Mouse (Mus musculus): ENCODE results near the gene Tk1. TPM values are rescaled to one million over a fixed set of nuclear protein-coding genes. Genes with fewer than 3 reads are reported as not detected.
"Not testable (repeated sequence)": the region's sequence is repeated elsewhere in the genome, so short reads cannot be mapped to it uniquely, and the experiment has no call there.

Gene Tk1
- polyA plus RNA-seq, 1 experiment, result 52.8 TPM

DNA sequence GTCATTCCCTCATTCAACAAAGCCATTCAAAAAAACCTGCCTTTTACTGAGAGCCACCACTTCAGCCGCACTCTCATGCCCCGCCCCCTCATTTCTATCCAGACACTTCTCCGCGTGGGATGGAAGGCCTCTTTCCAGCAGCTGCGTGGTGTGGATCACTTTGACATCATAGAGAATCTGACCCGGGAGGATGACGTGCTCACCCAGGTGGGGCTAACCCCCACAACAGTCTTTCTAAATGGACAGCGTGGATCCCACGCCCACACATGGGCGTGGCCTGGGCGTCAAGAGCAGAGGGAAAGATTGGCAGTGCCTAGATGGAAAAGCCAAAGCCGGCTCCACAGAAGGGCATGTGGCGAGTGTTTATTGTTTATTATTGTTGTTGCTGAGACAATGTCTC, 10.4 kb upstream of the Tk1 start:
- TF ChIP-seq E2F4 (IDR thresholded peaks at IDR 0.05; ENCODE audit: insufficient read depth), result no peak
- Histone ChIP-seq H3K79me2 (ENCODE audit: control insufficient read depth, insufficient read depth) (no peaks in the 10 kb centered on the region), H3K4me2 (ENCODE audit: low read depth) (no peak overlapping the region), H3K36me3 (ENCODE audit: control insufficient read depth, insufficient read depth) (no peaks in the 10 kb centered on the region), H3K4me3 (no peak overlapping the region), H3K27me3 (ENCODE audit: control insufficient read depth, insufficient read depth, insufficient read length) (no peaks in the 10 kb centered on the region), H3ac (ENCODE audit: control insufficient read depth, insufficient read length) (no peak overlapping the region)

DNA sequence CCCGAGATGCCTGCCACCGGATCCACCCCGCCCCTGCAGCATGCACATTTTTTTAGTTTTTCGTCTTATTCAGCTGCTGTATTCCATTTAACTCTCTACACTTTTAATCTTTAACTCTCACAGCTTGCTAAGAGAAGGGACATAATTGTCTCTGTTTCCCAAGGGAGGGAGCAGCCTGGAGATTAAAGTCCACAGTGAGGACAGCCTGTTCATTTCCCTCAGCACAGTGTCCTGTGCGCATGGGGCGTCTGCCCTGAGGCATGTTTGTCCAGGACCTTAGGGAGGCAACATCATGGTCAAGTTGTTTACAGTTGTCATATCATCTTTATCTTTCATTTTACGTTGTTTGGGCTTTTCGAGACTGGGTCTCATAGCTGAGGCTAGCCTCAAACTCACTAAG, 8.2 kb upstream of the Tk1 start:
- Histone ChIP-seq H3ac (ENCODE audit: control insufficient read depth, insufficient read length) (no peak overlapping the region), H3K79me2 (ENCODE audit: control insufficient read depth, insufficient read depth) (no peaks in the 10 kb centered on the region), H3K27me3 (ENCODE audit: control insufficient read depth, insufficient read depth, insufficient read length) (no peaks in the 10 kb centered on the region), H3K36me3 (ENCODE audit: control insufficient read depth, insufficient read depth) (no peaks in the 10 kb centered on the region), H3K4me2 (ENCODE audit: low read depth) (no peak overlapping the region), H3K4me3 (no peak overlapping the region)
- TF ChIP-seq MYOG (IDR thresholded peaks at IDR 0.05; ENCODE audit: control insufficient read depth in 1 of 3, insufficient read depth in 1 of 3, insufficient read length in 2 of 3, low read depth in 2 of 3), result no peak
- no peak for TF ChIP-seq POLR2A (IDR thresholded peaks at IDR 0.05; ENCODE audit: insufficient read length, low read depth)
- TF ChIP-seq TCF12 (IDR thresholded peaks at IDR 0.05; ENCODE audit: insufficient read depth, poor library complexity, severe bottlenecking), result no peak
- TF ChIP-seq USF1 (IDR thresholded peaks at IDR 0.05; ENCODE audit: low read depth), result no peak
- no peak for TF ChIP-seq MYOD1 (IDR thresholded peaks at IDR 0.05; ENCODE audit: control insufficient read depth in 1 of 3, insufficient read length in 2 of 3, low read depth in 2 of 3)
- TF ChIP-seq MAX (IDR thresholded peaks at IDR 0.05; ENCODE audit: low read depth), result no peak
- no peak for TF ChIP-seq CEBPB (IDR thresholded peaks at IDR 0.05; ENCODE audit: insufficient read depth, poor library complexity, severe bottlenecking)

DNA sequence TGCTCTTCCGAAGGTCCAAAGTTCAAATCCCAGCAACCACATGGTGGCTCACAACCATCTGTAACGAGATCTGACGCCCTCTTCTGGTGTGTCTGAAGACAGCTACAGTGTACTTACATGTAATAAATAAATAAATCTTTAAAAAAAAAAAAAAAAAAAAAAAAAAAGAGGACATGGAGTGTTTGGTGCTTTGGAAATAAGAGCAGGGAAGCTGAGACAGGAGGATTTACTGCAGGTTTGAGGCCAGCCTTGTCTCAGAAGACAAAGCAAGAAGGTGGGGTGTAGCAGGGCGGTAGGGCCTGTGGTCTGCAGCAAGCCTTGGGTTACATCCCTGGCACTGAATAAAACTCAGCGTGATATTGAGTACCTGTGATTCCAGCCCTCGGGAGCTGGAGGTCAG, 7.6 kb upstream of the Tk1 start:
- H3K27me3 ChIP-seq (ENCODE audit: control insufficient read depth, insufficient read depth, insufficient read length); H3K79me2 ChIP-seq (ENCODE audit: control insufficient read depth, insufficient read depth); H3K36me3 ChIP-seq (ENCODE audit: control insufficient read depth, insufficient read depth); H3K4me2 ChIP-seq (ENCODE audit: low read depth); H3ac ChIP-seq (ENCODE audit: control insufficient read depth, insufficient read length); H3K4me3 ChIP-seq: not testable (repeated sequence)

DNA sequence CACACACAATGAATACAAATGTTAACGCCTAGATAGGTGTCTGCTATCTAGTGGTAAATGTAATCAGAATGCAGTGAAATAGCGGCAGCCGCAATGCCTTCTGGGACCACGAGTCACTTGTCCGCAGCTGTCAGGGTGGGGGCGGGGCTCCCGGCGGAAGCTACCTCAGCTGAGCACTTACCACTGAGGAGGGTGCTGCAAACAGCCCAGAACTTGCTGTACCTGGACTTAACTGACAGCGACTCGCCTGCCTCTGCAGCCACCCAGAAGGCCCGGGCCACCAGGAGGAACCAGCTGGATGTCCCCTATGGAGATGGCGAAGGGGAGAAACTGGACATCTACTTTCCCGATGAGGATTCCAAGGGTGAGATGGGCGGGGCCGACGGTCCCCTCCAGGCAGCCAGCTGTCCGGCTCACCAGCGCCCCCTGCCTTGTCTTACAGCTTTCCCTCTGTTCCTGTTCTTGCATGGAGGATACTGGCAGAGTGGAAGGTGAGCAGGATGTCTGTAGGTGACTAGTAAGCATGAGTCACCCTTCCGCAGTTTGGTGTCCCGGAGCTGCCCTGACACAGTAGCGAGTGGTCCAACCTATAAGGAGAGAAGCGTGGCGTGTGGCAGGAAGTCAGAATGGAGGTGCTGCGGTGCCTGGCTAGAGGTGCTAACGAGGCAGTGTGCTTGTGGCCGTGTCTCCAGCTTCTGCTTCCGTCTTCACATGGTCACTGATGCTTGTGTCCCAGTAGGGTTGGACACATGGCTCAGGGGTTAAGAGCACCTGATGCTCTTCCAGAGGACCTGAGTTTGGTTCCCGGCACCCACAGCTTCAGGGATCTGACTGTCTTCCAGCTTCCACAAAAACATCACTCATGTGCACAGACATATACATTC, 6.4 kb upstream of the Tk1 start:
- peak overlapping the region; percentile 68 for H3K4me2 ChIP-seq (ENCODE audit: low read depth)
- H3K27me3 ChIP-seq (ENCODE audit: control insufficient read depth, insufficient read depth, insufficient read length), result no peaks in the 10 kb centered on the region
- no peaks in the 10 kb centered on the region for H3K36me3 ChIP-seq (ENCODE audit: control insufficient read depth, insufficient read depth)
- no peak for TF ChIP-seq REST (IDR thresholded peaks at IDR 0.05; ENCODE audit: insufficient read depth, insufficient read length)
- TF ChIP-seq E2F4 (IDR thresholded peaks at IDR 0.05; ENCODE audit: insufficient read depth), result no peak
- peak; percentile 29 for TF ChIP-seq POLR2AphosphoS2 (IDR thresholded peaks at IDR 0.05; ENCODE audit: insufficient read length, low read depth)
- no peak for TF ChIP-seq TCF3 (IDR thresholded peaks at IDR 0.05; ENCODE audit: insufficient read length, low read depth)
- no peak for TF ChIP-seq SRF (IDR thresholded peaks at IDR 0.05; ENCODE audit: control insufficient read depth, insufficient read length, low read depth)
- no peak for TF ChIP-seq POLR2A (IDR thresholded peaks at IDR 0.05; ENCODE audit: insufficient read length, low read depth)
- peak in 2 of 3 experiments; percentile 75 to 81 for TF ChIP-seq MYOG (IDR thresholded peaks at IDR 0.05; ENCODE audit: control insufficient read depth in 1 of 3, insufficient read depth in 1 of 3, insufficient read length in 2 of 3, low read depth in 2 of 3)
- no peak for TF ChIP-seq MAX (IDR thresholded peaks at IDR 0.05; ENCODE audit: low read depth)
- TF ChIP-seq TCF12 (IDR thresholded peaks at IDR 0.05; ENCODE audit: insufficient read depth, poor library complexity, severe bottlenecking), result no peak
- TF ChIP-seq MYOD1 (IDR thresholded peaks at IDR 0.05; ENCODE audit: control insufficient read depth in 1 of 3, insufficient read length in 2 of 3, low read depth in 2 of 3), result peak in 2 of 3 experiments; percentile 75 to 85
- no peak for TF ChIP-seq CEBPB (IDR thresholded peaks at IDR 0.05; ENCODE audit: insufficient read depth, poor library complexity, severe bottlenecking)
- TF ChIP-seq USF1 (IDR thresholded peaks at IDR 0.05; ENCODE audit: low read depth), result no peak
- no peaks in the 10 kb centered on the region for H3K79me2 ChIP-seq (ENCODE audit: control insufficient read depth, insufficient read depth)
- peak overlapping the region; percentile 15 for H3K4me3 ChIP-seq
- H3ac ChIP-seq (ENCODE audit: control insufficient read depth, insufficient read length), result no peak overlapping the region

DNA sequence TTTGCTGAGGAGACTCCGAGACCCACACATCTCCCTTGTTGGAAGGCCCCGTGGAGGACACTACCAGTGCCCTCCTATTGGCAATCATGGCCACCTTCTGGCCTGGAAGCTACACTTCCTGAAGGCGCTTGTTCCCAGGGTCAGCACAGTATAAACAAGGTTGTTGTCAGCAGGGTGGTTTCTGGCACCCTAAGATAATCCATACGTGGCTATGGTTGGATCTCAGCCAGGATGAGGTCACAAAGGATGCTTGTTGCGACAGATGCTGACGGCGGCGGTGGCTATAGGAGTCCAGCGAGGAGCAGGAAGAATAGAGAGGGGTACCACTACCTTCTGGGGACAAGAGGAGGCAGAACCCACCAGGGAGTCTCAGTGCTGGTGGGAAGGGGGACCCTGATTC, 4.5 kb upstream of the Tk1 start:
- TF ChIP-seq USF1 (IDR thresholded peaks at IDR 0.05; ENCODE audit: low read depth) (no peak), CEBPB (IDR thresholded peaks at IDR 0.05; ENCODE audit: insufficient read depth, poor library complexity, severe bottlenecking) (no peak), POLR2AphosphoS2 (IDR thresholded peaks at IDR 0.05; ENCODE audit: insufficient read length, low read depth) (no peak), REST (IDR thresholded peaks at IDR 0.05; ENCODE audit: insufficient read depth, insufficient read length) (no peak), MAX (IDR thresholded peaks at IDR 0.05; ENCODE audit: low read depth) (no peak), MYOG (IDR thresholded peaks at IDR 0.05; ENCODE audit: control insufficient read depth in 1 of 3, insufficient read depth in 1 of 3, insufficient read length in 2 of 3, low read depth in 2 of 3) (no peak), SRF (IDR thresholded peaks at IDR 0.05; ENCODE audit: control insufficient read depth, insufficient read length, low read depth) (no peak), MYOD1 (IDR thresholded peaks at IDR 0.05; ENCODE audit: control insufficient read depth in 1 of 3, insufficient read length in 2 of 3, low read depth in 2 of 3) (no peak), TCF12 (IDR thresholded peaks at IDR 0.05; ENCODE audit: insufficient read depth, poor library complexity, severe bottlenecking) (no peak), POLR2A (IDR thresholded peaks at IDR 0.05; ENCODE audit: insufficient read length, low read depth) (no peak), E2F4 (IDR thresholded peaks at IDR 0.05; ENCODE audit: insufficient read depth) (no peak), TCF3 (IDR thresholded peaks at IDR 0.05; ENCODE audit: insufficient read length, low read depth) (no peak)
- Histone ChIP-seq H3K4me3 (no peak overlapping the region), H3K36me3 (ENCODE audit: control insufficient read depth, insufficient read depth) (no peaks in the 10 kb centered on the region), H3ac (ENCODE audit: control insufficient read depth, insufficient read length) (no peak overlapping the region), H3K27me3 (ENCODE audit: control insufficient read depth, insufficient read depth, insufficient read length) (no peaks in the 10 kb centered on the region), H3K4me2 (ENCODE audit: low read depth) (no peak overlapping the region), H3K79me2 (ENCODE audit: control insufficient read depth, insufficient read depth) (peaks cover under 1% of the 10 kb centered on the region)
